Comparison of ENCODE assay signal across 12 mouse cellular contexts in the genomic region with DNA sequence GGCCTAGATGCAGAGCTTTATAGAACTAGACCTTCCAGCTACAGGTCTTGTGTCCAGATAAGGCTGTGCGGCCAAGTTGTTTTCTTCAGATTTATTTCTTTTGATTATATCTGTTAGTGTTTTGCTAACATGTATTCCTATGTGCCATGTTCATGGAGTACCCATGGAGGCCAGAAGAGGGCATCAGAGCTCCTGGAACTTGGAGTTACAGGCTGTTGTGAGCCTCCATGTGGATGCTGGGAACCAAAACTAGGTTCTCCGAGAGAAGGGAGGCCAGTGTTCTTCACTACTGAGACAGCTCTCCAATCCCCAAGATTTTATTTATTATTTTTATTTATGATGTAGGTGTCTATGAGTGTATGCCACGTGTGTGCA. TPM values are rescaled to one million over a fixed set of nuclear protein-coding genes. Genes with fewer than 3 reads are reported as not detected.
DNase-seq lines count a peak whose midpoint lies in the region; ATAC-seq and TF ChIP-seq lines count a peak whose summit lies in the region.
"Had no signal": no experiment of that assay in that cellular context is flagged by ENCODE, and none has a peak within 500 bp of the region (broad histone marks: within the 10 kb centered on the region; RNA-seq: fewer than 3 reads in every experiment).

No protein-coding gene starts in this region.

- H3K4me3 ChIP-seq in liver, embryonic 14.5 days (ENCODE audit: insufficient read depth in 1 of 2, low read depth in 2 of 2, low read length in 2 of 2), result no peak overlapping the region
- no peak overlapping the region for H3K4me3 ChIP-seq in liver, embryonic 11.5 days (ENCODE audit: low read depth, low read length)
- no peak overlapping the region for H3K4me3 ChIP-seq in MEL (ENCODE audit: control insufficient read depth in 1 of 2, insufficient read depth in 1 of 2, low read depth in 2 of 2, low read length in 2 of 2)
- H3K4me3 ChIP-seq in embryonic facial prominence, embryonic 13.5 days, result no peak overlapping the region
- H3K4me3 ChIP-seq in midbrain, embryonic 12.5 days, result no peak overlapping the region
- H3K4me3 ChIP-seq: neural tube, embryonic 12.5 days had no signal

- no peak for TF ChIP-seq EP300 in liver, embryonic 14.5 days (IDR thresholded peaks at IDR 0.05; ENCODE audit: low read depth)
- no peak for TF ChIP-seq EP300 in MEL (IDR thresholded peaks at IDR 0.05; ENCODE audit: low read depth in 1 of 2, low read length in 2 of 2)

- no peak for ATAC-seq in liver, embryonic 14.5 days (ENCODE audit: insufficient read depth)
- no peak for ATAC-seq in liver, embryonic 11.5 days (replicated peaks; ENCODE audit: low FRiP score)
- ATAC-seq in embryonic facial prominence, embryonic 13.5 days (ENCODE audit: insufficient number of reproducible peaks, insufficient read depth, low FRiP score, low TSS enrichment, low read depth), result no peak
- ATAC-seq in midbrain, embryonic 12.5 days (ENCODE audit: low FRiP score, low read depth), result no peak

- peak; percentile 48 for TF ChIP-seq CTCF in liver, embryonic 14.5 days (IDR thresholded peaks at IDR 0.05; ENCODE audit: low read depth)
- TF ChIP-seq CTCF in MEL (IDR thresholded peaks at IDR 0.05 in 2 of 3, conservative IDR thresholded peaks at IDR 0.05 in 1 of 3; ENCODE audit: control insufficient read depth in 1 of 3, insufficient read depth in 1 of 3, low read depth in 2 of 3, low read length in 3 of 3, poor library complexity in 1 of 3, severe bottlenecking in 1 of 3), result peak; percentile 49 to 52 (median 50)

- H3K9ac ChIP-seq in liver, embryonic 14.5 days (replicated peaks), result no peak overlapping the region
- no peak overlapping the region for H3K9ac ChIP-seq in liver, embryonic 11.5 days (ENCODE audit: low read depth, low read length)
- no peak overlapping the region for H3K9ac ChIP-seq in MEL (ENCODE audit: control insufficient read depth, low read depth, low read length, poor library complexity, severe bottlenecking)
- H3K9ac ChIP-seq in embryonic facial prominence, embryonic 13.5 days, result 0 out of 2 replicates have a peak overlapping the region, but pooled peaks have one; percentile 16
- H3K9ac ChIP-seq in midbrain, embryonic 12.5 days (replicated peaks), result no peak overlapping the region
- H3K9ac ChIP-seq: neural tube, embryonic 12.5 days had no signal

- no peak for DNase-seq in liver, embryonic 14.5 days (ENCODE audit: low read depth in 3 of 3, low spot score in 3 of 3)
- no peak for DNase-seq in liver, embryonic 11.5 days (ENCODE audit: low spot score)
- DNase-seq in MEL (ENCODE audit: low read depth, low spot score), result peak; percentile 55
- no peak for DNase-seq in T-cell, adult 2 months (ENCODE audit: low spot score)
- DNase-seq in Muller cell, postnatal 12 days (ENCODE audit: inconsistent ontology term), result no peak
- no peak for DNase-seq in retina, embryonic 14.5 days (ENCODE audit: low spot score)
- DNase-seq: cerebellum, adult 8-10 months; right cerebral cortex, postnatal 4 days had no signal

- no peak; the same call in 1 of the 2 replicates for TF ChIP-seq RAD21 in MEL (IDR thresholded peaks at IDR 0.05; ENCODE audit: low read depth, low read length)

- H3K4me2 ChIP-seq in liver, embryonic 14.5 days (ENCODE audit: low read depth), result no peak overlapping the region
- H3K4me2 ChIP-seq in liver, embryonic 11.5 days, result no peak overlapping the region
- H3K4me2 ChIP-seq in embryonic facial prominence, embryonic 13.5 days, result no peak overlapping the region
- H3K4me2 ChIP-seq in midbrain, embryonic 12.5 days (replicated peaks), result 0 out of 2 replicates have a peak overlapping the region, but pooled peaks have one; percentile 1
- H3K4me2 ChIP-seq: neural tube, embryonic 12.5 days had no signal

- no peaks in the 10 kb centered on the region for H3K27me3 ChIP-seq in liver, embryonic 14.5 days (ENCODE audit: control insufficient read depth, insufficient read depth, low read length)
- no peaks in the 10 kb centered on the region for H3K27me3 ChIP-seq in liver, embryonic 11.5 days (replicated peaks; ENCODE audit: control insufficient read depth, insufficient read depth, low read length)
- H3K27me3 ChIP-seq in MEL (ENCODE audit: control insufficient read depth in 1 of 2, insufficient read depth in 2 of 2, low read length in 2 of 2), result no peaks in the 10 kb centered on the region
- no peaks in the 10 kb centered on the region for H3K27me3 ChIP-seq in embryonic facial prominence, embryonic 13.5 days
- H3K27me3 ChIP-seq in midbrain, embryonic 12.5 days, result no peaks in the 10 kb centered on the region
- H3K27me3 ChIP-seq: neural tube, embryonic 12.5 days had no signal

- WGBS in liver, embryonic 14.5 days (ENCODE audit: insufficient replicate concordance), result 67% methylated on average over 3 of the region's 3 CpGs
- WGBS in liver, embryonic 11.5 days, result 89% methylated on average over 3 of the region's 3 CpGs
- WGBS in embryonic facial prominence, embryonic 13.5 days, result 86% methylated on average over 3 of the region's 3 CpGs
- 84% methylated on average over 3 of the region's 3 CpGs for WGBS in midbrain, embryonic 12.5 days

- H3K27ac ChIP-seq in liver, embryonic 14.5 days, result no peak overlapping the region
- no peak overlapping the region for H3K27ac ChIP-seq in liver, embryonic 11.5 days (ENCODE audit: low read depth, low read length)
- no peak overlapping the region for H3K27ac ChIP-seq in MEL (ENCODE audit: control insufficient read depth, low read depth, low read length)
- peak overlapping the region; percentile 48; the same call in 1 of the 2 replicates for H3K27ac ChIP-seq in embryonic facial prominence, embryonic 13.5 days
- H3K27ac ChIP-seq in midbrain, embryonic 12.5 days (replicated peaks), result peak overlapping the region; percentile 67
- H3K27ac ChIP-seq: neural tube, embryonic 12.5 days had no signal

- no peaks in the 10 kb centered on the region for H3K36me3 ChIP-seq in liver, embryonic 14.5 days (replicated peaks; ENCODE audit: control insufficient read depth, insufficient read depth, low read depth)
- peaks cover 19% of the 10 kb centered on the region for H3K36me3 ChIP-seq in liver, embryonic 11.5 days (ENCODE audit: control insufficient read depth, insufficient read depth, low read length)
- H3K36me3 ChIP-seq in MEL (ENCODE audit: control insufficient read depth in 1 of 2, insufficient read depth in 2 of 2, low read length in 2 of 2), result no peaks in the 10 kb centered on the region; a peak in 2 of 4 replicates
- H3K36me3 ChIP-seq in embryonic facial prominence, embryonic 13.5 days, result peaks cover 63% of the 10 kb centered on the region
- peaks cover 43% of the 10 kb centered on the region for H3K36me3 ChIP-seq in midbrain, embryonic 12.5 days

- no peaks in the 10 kb centered on the region for H3K79me2 ChIP-seq in MEL (ENCODE audit: control insufficient read depth, insufficient read depth, low read length, poor library complexity)

- TF ChIP-seq POLR2A in MEL (IDR thresholded peaks at IDR 0.05; ENCODE audit: control insufficient read depth in 1 of 2, insufficient read depth in 1 of 2, low read depth in 1 of 2, low read length in 2 of 2, poor library complexity in 1 of 2), result no peak

- H3K9me3 ChIP-seq in liver, embryonic 14.5 days (ENCODE audit: control insufficient read depth, low read length), result no peaks in the 10 kb centered on the region
- no peaks in the 10 kb centered on the region for H3K9me3 ChIP-seq in liver, embryonic 11.5 days (ENCODE audit: control insufficient read depth, low read length)
- H3K9me3 ChIP-seq in MEL (replicated peaks; ENCODE audit: insufficient read depth, low read length), result no peaks in the 10 kb centered on the region
- no peaks in the 10 kb centered on the region for H3K9me3 ChIP-seq in embryonic facial prominence, embryonic 13.5 days
- H3K9me3 ChIP-seq in midbrain, embryonic 12.5 days, result no peaks in the 10 kb centered on the region
- H3K9me3 ChIP-seq: neural tube, embryonic 12.5 days had no signal

- H3K4me1 ChIP-seq in liver, embryonic 14.5 days (replicated peaks; ENCODE audit: control insufficient read depth in 2 of 2, insufficient read depth in 2 of 2, low read length in 1 of 2), result no peaks in the 10 kb centered on the region
- H3K4me1 ChIP-seq in liver, embryonic 11.5 days (replicated peaks; ENCODE audit: control insufficient read depth, insufficient read depth, low read length), result no peaks in the 10 kb centered on the region
- H3K4me1 ChIP-seq in MEL (ENCODE audit: control insufficient read depth in 1 of 2, insufficient read depth in 2 of 2, low read length in 2 of 2), result no peaks in the 10 kb centered on the region
- H3K4me1 ChIP-seq in embryonic facial prominence, embryonic 13.5 days, result 0 out of 2 replicates have a peak, but pooled peaks cover 5% of the 10 kb centered on the region
- H3K4me1 ChIP-seq in midbrain, embryonic 12.5 days, result peaks cover 14% of the 10 kb centered on the region; the same call in 1 of the 2 replicates
- H3K4me1 ChIP-seq: neural tube, embryonic 12.5 days had no signal

RNA-seq across cellular contexts. Expression of a gene that starts 13.5 kb away (rescaled TPM):
- 2.0 and 2.5 TPM in 2 replicates for polyA plus RNA-seq in liver, embryonic 14.5 days (2012; rRNA removed)
- polyA plus RNA-seq in liver, embryonic 14.5 days (2014; fragmentation: Nextera tagmentation; extraction: Ambion mirVana), result 1.2 and 1.7 TPM in 2 replicates
- polyA plus RNA-seq in liver, embryonic 11.5 days (2014; fragmentation: Nextera tagmentation; extraction: Ambion mirVana), result 4.9 and 6.1 TPM in 2 replicates
- total RNA-seq in MEL (2012; rRNA removed), result 8.3 and 11.5 TPM in 2 replicates
- polyA plus RNA-seq in MEL (2012; ENCODE audit: insufficient read depth in 1 of 2, insufficient read length in 2 of 2, low read depth in 1 of 2, low replicate concordance in 2 of 2, missing spikeins in 1 of 2), result 10 to 100 TPM in 1 of 2 experiments, not detected in 1; 18.9 TPM
- 11.1 and 12.2 TPM in 2 replicates for polyA plus RNA-seq in embryonic facial prominence, embryonic 13.5 days (2015; fragmentation: Nextera tagmentation; extraction: Ambion mirVana)
- polyA plus RNA-seq in midbrain, embryonic 12.5 days (2016; fragmentation: Nextera tagmentation; extraction: Ambion mirVana), result 8.5 and 10.8 TPM in 2 replicates

RNA-seq across cellular contexts. Expression of a gene that starts 22.5 kb away (rescaled TPM):
- polyA plus RNA-seq in liver, embryonic 14.5 days (2012; rRNA removed), result 29.1 and 30.3 TPM in 2 replicates
- polyA plus RNA-seq in liver, embryonic 14.5 days (2014; fragmentation: Nextera tagmentation; extraction: Ambion mirVana), result 34.9 and 36.2 TPM in 2 replicates
- 86.1 and 89.7 TPM in 2 replicates for polyA plus RNA-seq in liver, embryonic 11.5 days (2014; fragmentation: Nextera tagmentation; extraction: Ambion mirVana)
- 79.3 and 89.7 TPM in 2 replicates for total RNA-seq in MEL (2012; rRNA removed)
- 100 to 1,000 TPM in 1 of 2 experiments, not detected in 1; 106 TPM for polyA plus RNA-seq in MEL (2012; ENCODE audit: insufficient read depth in 1 of 2, insufficient read length in 2 of 2, low read depth in 1 of 2, low replicate concordance in 2 of 2, missing spikeins in 1 of 2)
- 82.0 and 82.7 TPM in 2 replicates for polyA plus RNA-seq in embryonic facial prominence, embryonic 13.5 days (2015; fragmentation: Nextera tagmentation; extraction: Ambion mirVana)
- polyA plus RNA-seq in midbrain, embryonic 12.5 days (2016; fragmentation: Nextera tagmentation; extraction: Ambion mirVana), result 63.4 and 64.4 TPM in 2 replicates

RNA-seq across cellular contexts. Expression of a gene that starts 22.7 kb away (rescaled TPM):
- polyA plus RNA-seq in liver, embryonic 14.5 days (2012; rRNA removed), result 0.20 and 0.29 TPM in 2 replicates
- 0.28 and 0.38 TPM in 2 replicates for polyA plus RNA-seq in liver, embryonic 14.5 days (2014; fragmentation: Nextera tagmentation; extraction: Ambion mirVana)
- 0.49 and 0.58 TPM in 2 replicates for polyA plus RNA-seq in liver, embryonic 11.5 days (2014; fragmentation: Nextera tagmentation; extraction: Ambion mirVana)
- total RNA-seq in MEL (2012; rRNA removed), result 0.19 and 0.20 TPM in 2 replicates
- under 1 TPM in 1 of 2 experiments, not detected in 1; 0.75 TPM for polyA plus RNA-seq in MEL (2012; ENCODE audit: insufficient read depth in 1 of 2, insufficient read length in 2 of 2, low read depth in 1 of 2, low replicate concordance in 2 of 2, missing spikeins in 1 of 2)
- polyA plus RNA-seq in embryonic facial prominence, embryonic 13.5 days (2015; fragmentation: Nextera tagmentation; extraction: Ambion mirVana), result 0.72 and 1.5 TPM in 2 replicates
- 2.4 and 3.3 TPM in 2 replicates for polyA plus RNA-seq in midbrain, embryonic 12.5 days (2016; fragmentation: Nextera tagmentation; extraction: Ambion mirVana)
- total RNA-seq: hematopoietic stem cell, adult 5-6 weeks had no signal

RNA-seq across cellular contexts. Expression of a gene that starts 34.2 kb away (rescaled TPM):
- polyA plus RNA-seq in liver, embryonic 14.5 days (2012; rRNA removed), result 5.7 and 5.9 TPM in 2 replicates
- 5.8 and 6.3 TPM in 2 replicates for polyA plus RNA-seq in liver, embryonic 14.5 days (2014; fragmentation: Nextera tagmentation; extraction: Ambion mirVana)
- 16.4 and 17.6 TPM in 2 replicates for polyA plus RNA-seq in liver, embryonic 11.5 days (2014; fragmentation: Nextera tagmentation; extraction: Ambion mirVana)
- total RNA-seq in MEL (2012; rRNA removed), result 19.8 and 26.7 TPM in 2 replicates
- 10 to 100 TPM in 1 of 2 experiments, not detected in 1; 14.8 TPM for polyA plus RNA-seq in MEL (2012; ENCODE audit: insufficient read depth in 1 of 2, insufficient read length in 2 of 2, low read depth in 1 of 2, low replicate concordance in 2 of 2, missing spikeins in 1 of 2)
- polyA plus RNA-seq in embryonic facial prominence, embryonic 13.5 days (2015; fragmentation: Nextera tagmentation; extraction: Ambion mirVana), result 25.0 and 30.6 TPM in 2 replicates
- 22.5 and 24.2 TPM in 2 replicates for polyA plus RNA-seq in midbrain, embryonic 12.5 days (2016; fragmentation: Nextera tagmentation; extraction: Ambion mirVana)

RNA-seq across cellular contexts. Expression of a gene that starts 50.7 kb away (rescaled TPM):
- 0.02 and 0.06 TPM in 2 replicates for polyA plus RNA-seq in liver, embryonic 14.5 days (2012; rRNA removed)
- not detected in 2 replicates for polyA plus RNA-seq in liver, embryonic 14.5 days (2014; fragmentation: Nextera tagmentation; extraction: Ambion mirVana)
- 0.17 TPM in 1 of 2 replicates, not detected in the other for polyA plus RNA-seq in liver, embryonic 11.5 days (2014; fragmentation: Nextera tagmentation; extraction: Ambion mirVana)
- total RNA-seq in MEL (2012; rRNA removed), result 0.03 TPM in 1 of 2 replicates, not detected in the other
- under 1 TPM in 1 of 2 experiments, not detected in 1; 0.04 TPM for polyA plus RNA-seq in MEL (2012; ENCODE audit: insufficient read depth in 1 of 2, insufficient read length in 2 of 2, low read depth in 1 of 2, low replicate concordance in 2 of 2, missing spikeins in 1 of 2)
- 2.1 and 3.3 TPM in 2 replicates for polyA plus RNA-seq in embryonic facial prominence, embryonic 13.5 days (2015; fragmentation: Nextera tagmentation; extraction: Ambion mirVana)
- polyA plus RNA-seq in midbrain, embryonic 12.5 days (2016; fragmentation: Nextera tagmentation; extraction: Ambion mirVana), result 0.26 and 0.63 TPM in 2 replicates

Comparison
In these comparisons a context has a peak if more than half of its experiments do, and no peak if none do; other contexts are left out.
1. H3K27ac ChIP-seq: peak in embryonic facial prominence, embryonic 13.5 days (single experiment) and midbrain, embryonic 12.5 days (single experiment); none in liver, embryonic 14.5 days (single experiment), liver, embryonic 11.5 days (single experiment) and MEL (single experiment).